Comparison of ENCODE assay signal across 9 mouse cellular contexts in the genomic region with DNA sequence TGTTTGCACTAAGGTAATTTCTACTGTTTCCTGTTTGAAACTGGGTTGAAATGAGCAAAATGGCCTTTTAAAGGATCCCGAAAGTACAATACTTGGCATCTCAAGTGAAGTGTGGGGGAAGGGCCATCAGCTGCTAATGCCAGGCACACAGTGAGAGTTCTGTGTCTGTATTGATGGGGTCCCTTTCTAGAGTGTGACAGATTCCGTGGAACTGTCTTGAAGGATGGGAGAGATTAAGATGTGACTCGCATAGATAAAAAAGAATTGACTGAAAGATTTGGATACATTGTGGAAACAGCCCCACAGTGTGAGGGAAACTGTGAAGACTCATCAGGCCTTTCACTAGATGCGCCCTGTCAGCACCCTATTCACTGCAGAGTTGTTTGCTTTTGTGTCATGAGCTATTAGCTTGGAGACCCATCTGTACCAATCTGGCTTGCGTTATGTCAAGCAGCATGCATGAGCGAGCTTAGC.
DNase-seq lines count a peak whose midpoint lies in the region; ATAC-seq and TF ChIP-seq lines count a peak whose summit lies in the region.
"Had no signal": no experiment of that assay in that cellular context is flagged by ENCODE, and none has a peak within 500 bp of the region (broad histone marks: within the 10 kb centered on the region; RNA-seq: fewer than 3 reads in every experiment).

No protein-coding gene starts in this region.

- no peak overlapping the region for H3K9ac ChIP-seq in lung, embryonic 16.5 days (ENCODE audit: low read length)
- no peak overlapping the region for H3K9ac ChIP-seq in lung, postnatal 0 days (replicated peaks; ENCODE audit: low read depth)

- no peaks in the 10 kb centered on the region for H3K9me3 ChIP-seq in lung, embryonic 16.5 days (ENCODE audit: control insufficient read depth, low read length)
- no peaks in the 10 kb centered on the region for H3K9me3 ChIP-seq in lung, postnatal 0 days (ENCODE audit: low read length)

- WGBS in lung, embryonic 16.5 days: 60% methylated on average over 6 of the region's 6 CpGs
- 71% methylated on average over 6 of the region's 6 CpGs for WGBS in lung, postnatal 0 days

- DNase-seq in embryo, embryonic 10 days (ENCODE audit: low spot score): peak; percentile 67
- no peak for DNase-seq in embryo, embryonic 9.5 days (ENCODE audit: extremely low spot score)
- no peak for DNase-seq in lung, postnatal 0 days (ENCODE audit: low spot score)
- peak; percentile 26 to 49 for DNase-seq in layer of hippocampus, postnatal 10 days (ENCODE audit: low spot score in 2 of 2)
- DNase-seq in adrenal gland, postnatal 36 days: no peak
- no peak for DNase-seq in kidney, postnatal 10 days
- DNase-seq in right cerebral cortex, postnatal 4 days: no peak
- DNase-seq: lung, adult 18-20 months had no signal

- H3K4me1 ChIP-seq in lung, embryonic 16.5 days (replicated peaks; ENCODE audit: control insufficient read depth, insufficient read depth, low read length): peaks cover 19% of the 10 kb centered on the region
- no peaks in the 10 kb centered on the region; the same call in 1 of the 2 replicates for H3K4me1 ChIP-seq in lung, postnatal 0 days (ENCODE audit: insufficient read depth, low read depth, low read length)

- no peak for TF ChIP-seq CTCF in lung, postnatal 0 days (IDR thresholded peaks at IDR 0.05)

- no peak for TF ChIP-seq EP300 in lung, postnatal 0 days (IDR thresholded peaks at IDR 0.05)

- no peak overlapping the region for H3K4me2 ChIP-seq in lung, embryonic 16.5 days (ENCODE audit: low read depth, low read length)
- H3K4me2 ChIP-seq in lung, postnatal 0 days (replicated peaks; ENCODE audit: low read depth, low read length): no peak overlapping the region

- ATAC-seq in lung, embryonic 16.5 days (ENCODE audit: low read depth): no peak
- no peak for ATAC-seq in lung, postnatal 0 days

- no peaks in the 10 kb centered on the region for H3K27me3 ChIP-seq in lung, embryonic 16.5 days (ENCODE audit: control insufficient read depth, insufficient read depth, low read depth, low read length)
- no peaks in the 10 kb centered on the region for H3K27me3 ChIP-seq in lung, postnatal 0 days (replicated peaks; ENCODE audit: insufficient read depth, low read length)

- no peak overlapping the region for H3K4me3 ChIP-seq in lung, embryonic 16.5 days (ENCODE audit: low read length)
- no peak overlapping the region for H3K4me3 ChIP-seq in lung, postnatal 0 days (ENCODE audit: low read depth, low read length)

- H3K27ac ChIP-seq in lung, embryonic 16.5 days (ENCODE audit: low read length): peak overlapping the region; percentile 28; the same call in 1 of the 2 replicates
- H3K27ac ChIP-seq in lung, postnatal 0 days (ENCODE audit: low read length): no peak overlapping the region

- H3K36me3 ChIP-seq in lung, embryonic 16.5 days (ENCODE audit: control insufficient read depth, insufficient read depth, low read length): peaks cover 10% of the 10 kb centered on the region
- H3K36me3 ChIP-seq in lung, postnatal 0 days (ENCODE audit: insufficient read depth, low read length): 0 out of 2 replicates have a peak, but pooled peaks cover 12% of the 10 kb centered on the region

Comparison
In these comparisons a context has a peak if more than half of its experiments do, and no peak if none do; other contexts are left out.
1. DNase-seq: peak in embryo, embryonic 10 days (single experiment) and layer of hippocampus, postnatal 10 days (2 of 2); none in embryo, embryonic 9.5 days (single experiment), lung, postnatal 0 days (single experiment), adrenal gland, postnatal 36 days (0 of 2), kidney, postnatal 10 days (single experiment) and right cerebral cortex, postnatal 4 days (single experiment).